Mouse (Mus musculus) left cerebral cortex, adult 11 months (tissue): ENCODE data around the gene Adam26a.
"Not testable (repeated sequence)": the region's sequence is repeated elsewhere in the genome, so short reads cannot be mapped to it uniquely, and the experiment has no call there.

Source experiments
- DNase-seq: peaks from one replicate; pipeline ENCODE4 v3.0.0; 2022; ENCODE audit warnings: low spot score

The Adam26a gene

GRCm38 (mm10) chr8:43576607-43577006, at the start of gene Adam26a:
Gene Adam26a, minus strand, starts transcription at chr8:43576707.
- not testable (repeated sequence) for DNase-seq

- no peak for DNase-seq
Observed at GRCm38 (mm10) chr8:43616046-43616445, 39.5 kb upstream of the Adam26a start.

- DNase-seq: not testable (repeated sequence)
Observed at GRCm38 (mm10) chr8:43603657-43604056, 27.1 kb upstream of the Adam26a start.

- not testable (repeated sequence) for DNase-seq
Observed at GRCm38 (mm10) chr8:43603166-43603565, 26.7 kb upstream of the Adam26a start.

GRCm38 (mm10) chr8:43528006-43528405, 48.5 kb downstream of the Adam26a start, which contains the start of gene Adam26b:
Gene Adam26b, minus strand, starts transcription at chr8:43528106.
- not testable (repeated sequence) for DNase-seq
